Mouse (Mus musculus) B cell, adult 2 months (primary cell): Measurements from ENCODE around the gene Cdc37l1.
"Not testable (repeated sequence)": the region's sequence is repeated elsewhere in the genome, so short reads cannot be mapped to it uniquely, and the experiment has no call there.

Source experiments
- DNase-seq, 2 experiments: peaks; one replicate each; pipeline ENCODE4 v3.0.0; 2022

The Cdc37l1 gene

GRCm38 (mm10) chr19:28990194-28990589, at the start of gene Cdc37l1:
Cdc37l1 (plus strand) TSS chr19:28990352.
- DNase-seq, result peak; percentile 99

DNA sequence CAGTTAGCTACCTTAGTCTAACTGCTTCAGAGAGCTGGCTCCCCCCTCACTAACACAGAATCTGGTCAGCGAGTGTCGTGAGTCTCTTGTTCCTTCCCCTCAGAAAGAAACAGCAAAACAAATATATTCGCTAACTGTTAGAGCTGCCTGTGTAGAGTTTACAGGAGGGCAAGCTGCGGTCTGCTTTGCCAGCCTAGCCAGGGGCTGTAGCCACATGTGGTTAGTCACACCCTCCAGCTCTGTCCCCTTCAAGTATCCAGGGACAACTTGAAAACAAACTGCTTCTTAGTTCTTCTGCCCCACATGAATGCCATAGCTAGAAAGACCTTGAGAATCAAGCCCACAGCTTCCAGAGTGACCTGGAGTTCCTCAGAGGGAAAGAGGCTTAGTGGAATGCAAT, 48.9 kb upstream of the Cdc37l1 start:
- no peak for DNase-seq

GRCm38 (mm10) chr19:28946782-28947181, 43.4 kb upstream of the Cdc37l1 start:
- no peak for DNase-seq

DNA sequence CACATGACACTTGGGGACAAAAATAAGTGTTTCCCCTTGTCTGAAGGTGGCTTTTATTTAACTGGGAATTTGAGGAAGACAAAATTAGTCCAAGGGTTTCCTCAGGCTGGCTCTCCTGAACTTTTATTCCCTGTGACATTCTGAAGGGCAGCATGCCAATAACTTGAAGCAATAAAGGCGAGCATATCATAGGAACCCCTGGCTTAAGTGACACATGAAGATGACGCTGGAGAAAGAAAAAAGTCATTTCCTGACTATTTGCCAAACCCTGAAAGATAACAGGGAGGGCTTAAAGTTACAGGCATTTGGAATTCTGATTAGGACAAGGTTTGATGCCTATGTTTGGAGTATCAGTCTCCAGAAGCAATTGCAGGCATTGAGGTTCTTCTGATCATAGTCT, 42.8 kb upstream of the Cdc37l1 start:
- DNase-seq, result no peak

GRCm38 (mm10) chr19:28951251-28951650, 38.9 kb upstream of the Cdc37l1 start:
- no peak for DNase-seq

DNA sequence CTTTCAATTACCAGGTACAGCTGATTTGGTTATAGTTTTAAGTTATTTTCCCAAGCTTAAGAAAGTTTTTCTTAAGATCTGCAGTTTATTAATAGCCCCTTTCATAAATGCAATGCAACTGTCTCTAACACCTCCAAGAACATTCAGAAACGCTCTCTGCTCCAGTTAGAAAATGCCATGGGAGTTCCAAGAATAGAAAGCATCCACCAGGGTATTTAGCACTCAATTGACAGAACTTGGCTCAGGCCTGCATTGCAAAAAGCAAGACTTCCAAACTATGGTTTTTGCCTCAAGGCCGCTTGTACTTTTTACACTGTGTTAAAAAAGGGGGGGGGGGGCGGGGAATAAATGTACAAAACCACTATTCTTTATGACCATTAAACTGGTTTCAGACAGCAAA, 27.0 kb upstream of the Cdc37l1 start:
- no peak for DNase-seq

DNA sequence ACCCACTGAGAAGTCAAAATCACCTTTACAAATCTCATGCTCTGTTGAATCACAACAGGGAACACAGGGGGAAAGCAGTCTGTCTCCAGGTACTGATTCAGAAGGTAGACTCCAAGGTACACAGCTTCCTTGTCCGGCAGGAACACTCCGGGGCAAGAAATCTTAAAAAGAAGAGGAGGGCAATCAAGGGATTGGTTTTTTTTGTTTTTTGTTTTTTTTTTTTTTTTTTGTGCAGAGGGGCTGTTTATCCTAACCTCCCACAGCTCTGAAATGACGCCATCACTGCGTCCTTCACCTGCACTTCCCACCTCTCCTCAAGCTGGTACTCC, 26.7 kb upstream of the Cdc37l1 start:
- no peak for DNase-seq

- peak; percentile 69 to 75 for DNase-seq
Measured at GRCm38 (mm10) chr19:28963842-28964551, 26.2 kb upstream of the Cdc37l1 start, which contains the start of gene Plpp6. Plpp6 (plus strand) TSS chr19:28963953.

- no peak for DNase-seq
Measured at GRCm38 (mm10) chr19:28964552-28964903, 25.6 kb upstream of the Cdc37l1 start.

DNA sequence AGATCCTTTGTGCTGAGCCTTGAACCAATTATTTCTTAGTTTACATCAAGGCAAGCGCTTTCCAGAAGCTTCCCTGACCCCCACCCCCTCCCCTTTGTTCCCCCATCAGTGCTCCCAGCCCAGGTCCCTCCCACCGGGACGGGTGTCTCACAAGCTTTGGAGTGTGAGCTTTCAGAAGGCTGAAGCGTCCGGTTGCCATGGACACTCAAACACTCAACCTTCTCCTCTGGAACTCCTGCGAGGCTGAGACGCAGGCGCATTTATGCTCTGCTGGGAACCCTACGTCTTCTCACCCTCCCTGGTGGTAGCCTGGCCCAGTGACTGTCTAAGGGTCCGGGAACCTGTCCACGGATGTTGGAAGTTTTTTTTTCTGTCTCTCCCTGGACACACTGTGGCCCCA, 22.5 kb upstream of the Cdc37l1 start, which contains the start of gene 4430402I18Rik:
4430402I18Rik (minus strand) TSS at position 149 of the 400 bp plus-strand sequence.
- no peak for DNase-seq

DNA sequence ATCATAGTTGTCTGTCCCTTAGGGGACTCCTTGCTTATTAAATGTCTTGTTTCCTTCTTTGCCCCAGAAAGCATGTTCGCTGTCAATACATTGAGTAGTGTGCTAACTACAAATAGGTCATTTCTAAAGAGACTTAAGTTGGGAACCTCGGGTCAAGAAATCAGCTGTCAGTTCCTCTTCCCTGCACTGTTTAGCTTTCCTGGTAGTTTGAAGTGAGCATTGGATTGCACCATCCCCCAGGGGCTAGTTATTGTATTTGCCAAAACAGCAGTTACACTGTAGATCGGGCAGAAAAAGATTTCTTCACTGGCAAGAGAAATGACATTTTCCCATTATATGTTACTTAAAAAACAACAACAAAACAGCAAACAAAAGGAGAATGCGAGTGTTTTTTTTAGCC, 22.0 kb upstream of the Cdc37l1 start:
- DNase-seq, result no peak

DNA sequence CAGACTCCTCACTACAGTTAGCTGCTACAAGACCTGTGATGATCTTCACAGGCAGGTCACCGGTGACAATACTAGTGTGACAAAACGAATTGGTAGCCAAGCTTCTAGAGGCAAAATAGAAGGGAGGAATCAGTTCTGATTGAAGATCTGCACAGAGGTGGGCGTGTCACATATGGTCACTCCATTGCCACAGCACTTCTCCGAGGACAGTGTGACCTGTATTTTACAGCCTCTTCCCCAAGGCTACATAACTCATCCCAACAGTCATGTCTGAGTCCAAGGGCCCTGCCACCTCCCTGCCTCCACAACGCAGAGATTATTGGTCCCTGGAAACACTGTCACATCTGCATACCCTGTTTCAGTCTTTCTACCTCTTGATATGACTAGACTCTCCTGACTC, 20.9 kb upstream of the Cdc37l1 start:
- no peak for DNase-seq

DNA sequence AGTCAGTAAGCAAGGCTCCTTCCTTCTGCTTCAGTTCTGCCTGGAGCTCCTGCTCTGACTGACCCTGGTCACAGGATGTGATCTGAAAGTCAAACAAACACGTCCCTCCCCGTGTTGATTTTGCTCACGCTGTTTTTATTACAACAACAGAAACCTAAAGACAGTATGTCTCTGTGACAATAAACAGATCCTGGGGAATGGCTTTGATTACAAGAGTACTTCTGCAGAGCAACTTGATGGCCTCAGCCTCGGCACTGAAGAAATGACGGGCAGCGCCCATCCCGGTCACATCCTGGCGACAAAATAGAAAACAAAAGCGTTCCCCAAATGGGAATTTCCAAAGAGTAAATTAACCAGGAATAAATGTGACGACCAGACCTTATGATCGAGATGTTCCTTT, 19.9 kb upstream of the Cdc37l1 start:
- no peak for DNase-seq

GRCm38 (mm10) chr19:28974862-28975611, 15.1 kb upstream of the Cdc37l1 start:
- DNase-seq, result peak; percentile 86

- DNase-seq, result no peak
Measured at GRCm38 (mm10) chr19:28982617-28983016, 7.5 kb upstream of the Cdc37l1 start.

GRCm38 (mm10) chr19:28989515-28989914, 637 bp upstream of the Cdc37l1 start:
- DNase-seq, result peak in 1 of 2 experiments; percentile 18

GRCm38 (mm10) chr19:28990590-28991221, 554 bp downstream of the Cdc37l1 start:
- no peak for DNase-seq

DNA sequence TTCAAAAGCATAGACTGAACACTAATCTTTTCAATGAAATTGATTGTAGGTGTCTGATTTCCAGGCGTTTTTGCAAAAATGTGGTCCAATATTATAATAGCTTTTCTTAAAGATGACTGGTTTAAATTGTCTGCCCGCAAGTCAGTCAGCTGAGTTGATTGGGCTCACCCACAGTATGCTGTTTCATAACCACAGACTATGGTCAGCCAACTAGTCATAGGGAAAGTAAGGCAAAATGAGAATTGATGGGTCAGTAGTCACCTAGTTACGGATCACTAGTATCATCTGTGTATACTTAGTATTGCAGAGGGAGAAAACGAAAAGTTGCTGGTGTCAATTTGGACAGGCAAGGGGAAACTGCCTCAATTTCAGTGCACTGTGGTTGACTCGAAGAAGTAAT, 1.2 kb downstream of the Cdc37l1 start:
- no peak for DNase-seq

- DNase-seq, result no peak
Measured at GRCm38 (mm10) chr19:28994870-28995269, 4.7 kb downstream of the Cdc37l1 start.

DNA sequence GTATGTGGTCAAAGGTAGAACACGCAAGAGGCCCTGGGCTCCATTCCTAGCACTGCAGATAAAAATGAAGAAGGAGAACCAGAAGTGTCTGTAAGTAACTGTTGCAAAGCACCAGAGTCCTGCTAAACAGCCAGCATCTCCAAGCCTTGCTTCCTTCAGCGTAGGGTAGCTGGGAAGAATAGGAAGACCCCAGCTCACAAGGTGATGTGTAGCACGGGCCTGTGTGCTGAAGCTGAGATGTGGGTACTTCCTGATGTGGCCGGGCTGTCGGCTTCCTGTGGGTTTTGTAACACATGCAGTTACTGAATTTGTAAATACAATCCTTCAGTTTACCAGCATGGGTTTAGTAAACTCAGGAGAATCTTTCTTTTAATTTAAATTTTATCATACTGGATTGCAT, 5.2 kb downstream of the Cdc37l1 start:
- no peak for DNase-seq

GRCm38 (mm10) chr19:28997976-28998630, 8.0 kb downstream of the Cdc37l1 start:
- DNase-seq, result no peak

DNA sequence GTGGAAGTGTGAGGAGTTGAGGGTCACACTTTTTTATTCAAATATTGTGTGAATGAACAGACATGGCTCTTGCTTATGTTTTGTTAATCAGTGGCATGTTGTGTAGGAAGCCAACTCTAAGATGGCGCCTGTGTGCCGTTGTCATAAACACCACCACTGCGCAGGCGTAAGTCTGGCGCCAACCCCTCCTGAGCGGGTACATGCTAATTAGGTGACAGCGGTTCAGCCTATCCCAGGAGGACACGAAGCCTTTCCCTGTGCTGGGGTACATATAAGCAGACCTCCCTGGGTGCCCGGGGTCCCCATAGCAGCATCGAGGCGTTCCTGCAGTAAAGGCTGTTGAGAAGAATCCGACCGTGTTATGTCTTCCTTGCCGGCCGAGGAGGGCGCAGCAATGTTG, 10.2 kb downstream of the Cdc37l1 start:
- not testable (repeated sequence) for DNase-seq

GRCm38 (mm10) chr19:29008069-29008706, 18.0 kb downstream of the Cdc37l1 start:
- no peak for DNase-seq
